Mouse (Mus musculus) liver, postnatal 0 days (tissue): Measurements from ENCODE around the gene Madcam1. TPM values are rescaled to one million over a fixed set of nuclear protein-coding genes. Genes with fewer than 3 reads are reported as not detected.

ENCODE experiments used
- ATAC-seq: fragments of 200-750 bp; cut with Nextera tagmentation; 2 replicates; pipeline ENCODE4 v1.8.0; 2017; ENCODE audit warnings: mild to moderate bottlenecking, moderate library complexity
- DNase-seq: peaks from one replicate; pipeline ENCODE4 v3.0.0-alpha.2; 2016
- H3K27ac ChIP-seq: fragments of 300-500 bp; sonication (generic); 2 replicates; pipeline ENCODE4 v1.5.1; 2014; ENCODE audit warnings: antibody characterized with exemption, moderate library complexity, mild to moderate bottlenecking, low read depth
- H3K27me3 ChIP-seq: fragments of 300-500 bp; sonication (generic); 2 replicates; pipeline ENCODE4 v1.6.1; 2014; ENCODE audit warnings: low read length, control low read depth, mixed read lengths; ENCODE audit not compliant: insufficient read depth
- H3K36me3 ChIP-seq: fragments of 300-500 bp; sonication (generic); replicated peaks from 2 replicates; pipeline ENCODE4 v1.6.1; 2014; ENCODE audit warnings: mild to moderate bottlenecking, control low read depth, low read length, moderate library complexity, mixed read lengths; ENCODE audit not compliant: insufficient read depth
- H3K4me1 ChIP-seq: fragments of 300-500 bp; sonication (generic); 2 replicates; pipeline ENCODE4 v1.6.1; 2014; ENCODE audit warnings: antibody characterized with exemption, mild to moderate bottlenecking, control low read depth; ENCODE audit not compliant: insufficient read depth
- H3K4me2 ChIP-seq: fragments of 300-500 bp; sonication (generic); 2 replicates; pipeline ENCODE4 v1.6.1; 2014; ENCODE audit warnings: low read depth, mild to moderate bottlenecking, low read length, moderate library complexity, mixed read lengths
- H3K4me3 ChIP-seq: fragments of 300-500 bp; sonication (generic); 2 replicates; pipeline ENCODE4 v1.5.1; 2014; ENCODE audit warnings: low read depth, low read length
- H3K9ac ChIP-seq: fragments of 300-500 bp; sonication (generic); replicated peaks from 2 replicates; pipeline ENCODE4 v1.6.1; 2014; ENCODE audit warnings: mild to moderate bottlenecking, moderate library complexity
- H3K9me3 ChIP-seq: fragments of 300-500 bp; sonication (generic); 2 replicates; pipeline ENCODE4 v1.6.1; 2016; ENCODE audit warnings: mild to moderate bottlenecking, control low read depth, low read length, mixed read lengths
- CTCF ChIP-seq: sonication (generic); IDR thresholded peaks from 2 replicates; pipeline ENCODE4 v1.5.1; 2016; ENCODE audit warnings: antibody characterized with exemption, low read depth
- EP300 ChIP-seq: IDR thresholded peaks from 2 replicates; pipeline ENCODE4 v1.6.1; 2016; ENCODE audit warnings: antibody characterized with exemption, low read depth, mild to moderate bottlenecking
- WGBS: fragments of 180-500 bp; shearing (Covaris S2); extraction: QIAGEN DNeasy Blood & Tissue Kit; methylation state at CpG from one replicate; pipeline ENCODE4 v1.1.7; 2014; ENCODE audit not compliant: insufficient replicate concordance; 5-methylcytosine and 5-hydroxymethylcytosine counted together
- polyA plus RNA-seq: library from polyadenylated mRNA; unstranded; fragments of >200 nt; fragmentation: Nextera tagmentation; extraction: Ambion mirVana; gene quantifications from 2 replicates; pipeline ENCODE4 v1.2.1, GENCODE M21; 2015

Madcam1 gene
- polyA plus RNA-seq, 1 experiment from 2014 or later = 0.19 TPM

DNA sequence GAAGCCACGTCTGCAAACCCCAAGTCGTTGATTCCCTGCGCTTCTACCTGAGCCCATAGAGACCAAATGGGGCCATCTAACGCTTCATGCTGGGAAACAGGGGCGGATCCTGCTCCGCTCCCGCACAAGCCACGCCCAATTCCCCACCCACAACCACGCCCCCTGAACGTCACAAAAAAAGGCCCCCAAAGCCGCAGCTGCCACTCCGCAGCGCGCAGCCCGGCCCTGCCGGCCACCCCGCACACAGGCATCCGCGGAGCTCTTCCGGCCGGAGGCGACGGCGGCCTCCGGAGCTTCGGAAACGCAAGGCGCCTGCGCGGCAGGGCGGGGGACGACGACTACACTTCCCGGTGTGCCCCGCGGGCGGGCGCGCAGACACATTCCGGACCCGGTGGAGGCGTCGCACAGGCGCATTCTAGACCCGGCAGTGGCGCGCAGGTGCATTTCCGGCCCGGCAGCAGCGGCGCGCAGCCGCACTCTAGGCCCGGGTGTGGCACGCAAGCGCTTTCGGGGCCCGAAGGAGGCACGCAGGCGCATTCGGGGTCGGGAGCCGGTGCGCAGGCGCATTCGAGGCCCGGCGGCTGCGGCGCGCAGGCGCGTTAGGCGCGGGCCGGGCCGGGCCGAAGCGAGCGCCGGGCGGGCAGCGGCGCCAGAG is 17.4 kb downstream of the Madcam1 start, which contains the start of gene Cdc34:
Gene Cdc34 (plus strand): TSS at position 605 of the 655 bp plus-strand sequence.
- H3K27ac ChIP-seq = peak within 1 kb of the TSS; percentile 97
- TF ChIP-seq CTCF (peak; percentile 38), EP300 (0 out of 2 replicates have a peak, but pooled peaks have one; percentile 20)
- peak within 1 kb of the TSS; percentile 91 for H3K9ac ChIP-seq
- DNase-seq (peak; percentile 99), ATAC-seq (peak; percentile 93)
- peaks cover 23% of the 10 kb centered on the region for H3K36me3 ChIP-seq
- no peaks in the 10 kb centered on the region for H3K9me3 ChIP-seq
- peak within 1 kb of the TSS; percentile 88 for H3K4me3 ChIP-seq
- H3K4me2 ChIP-seq = peak within 1 kb of the TSS; percentile 96
- WGBS = under 1% methylated on average over 67 of the region's 84 CpGs
- peaks cover 32% of the 10 kb centered on the region for H3K4me1 ChIP-seq
- no peaks in the 10 kb centered on the region for H3K27me3 ChIP-seq

DNA sequence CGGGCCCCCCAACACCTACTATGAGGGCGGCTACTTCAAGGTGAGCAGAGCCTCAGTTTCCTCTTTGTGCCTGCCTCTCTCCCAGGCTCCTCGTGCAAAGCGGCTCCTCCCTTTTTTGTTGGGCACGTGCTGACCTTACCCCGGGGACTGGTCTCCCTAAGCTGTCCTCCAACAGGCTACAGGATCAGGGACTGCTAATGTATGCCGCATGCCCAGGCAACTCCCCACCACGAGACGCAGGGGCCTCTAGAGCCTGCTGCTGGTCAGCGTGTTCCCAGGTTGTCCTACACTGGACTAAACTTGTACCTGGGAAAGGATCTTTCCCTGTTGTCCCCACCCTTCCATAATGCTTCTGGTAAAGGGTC is 18.2 kb downstream of the Madcam1 start:
- ATAC-seq (no peak), DNase-seq (no peak)
- H3K9me3 ChIP-seq = no peaks in the 10 kb centered on the region
- H3K36me3 ChIP-seq = peaks cover 31% of the 10 kb centered on the region
- TF ChIP-seq EP300 (no peak), CTCF (no peak)
- peak overlapping the region; percentile 96 for H3K4me2 ChIP-seq
- peak overlapping the region; percentile 91 for H3K9ac ChIP-seq
- 0% methylated on average over 10 of the region's 10 CpGs for WGBS
- H3K27ac ChIP-seq = peak overlapping the region; percentile 97
- H3K4me3 ChIP-seq = peak overlapping the region; percentile 88
- no peaks in the 10 kb centered on the region for H3K27me3 ChIP-seq
- peaks cover 32% of the 10 kb centered on the region for H3K4me1 ChIP-seq

DNA sequence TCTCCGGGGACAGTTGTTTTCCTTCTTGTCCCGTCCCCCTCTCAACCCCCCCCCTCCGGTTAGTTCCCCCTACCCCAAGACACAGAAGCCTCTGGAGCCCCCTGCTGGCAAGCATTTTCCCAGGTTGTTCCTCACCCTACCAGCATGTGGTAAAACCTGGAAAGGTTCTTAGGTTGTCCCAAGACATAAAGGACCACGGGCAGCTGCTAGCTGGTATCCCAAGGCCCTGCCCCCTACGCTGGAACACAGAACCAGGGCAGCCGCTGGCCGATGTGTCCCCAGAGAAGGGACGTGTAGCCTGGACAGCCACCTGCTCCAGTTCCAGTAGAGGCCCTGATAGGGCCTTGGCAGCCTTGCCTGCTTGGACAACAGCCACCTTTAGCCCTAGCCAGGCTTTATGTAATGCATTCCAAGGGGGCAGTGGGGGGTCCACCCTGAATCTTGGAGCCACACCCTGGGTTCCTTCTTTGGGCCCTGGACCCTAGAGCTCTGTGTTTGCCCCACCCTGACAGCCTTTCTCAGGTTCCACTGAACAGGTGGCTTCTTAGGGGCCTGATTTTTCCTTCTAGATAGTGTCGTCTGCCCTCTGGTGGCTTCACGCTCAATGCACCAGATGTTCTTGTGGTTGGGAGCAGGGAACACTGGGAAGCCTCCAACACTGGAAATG is 18.7 kb downstream of the Madcam1 start:
- peaks cover 36% of the 10 kb centered on the region for H3K36me3 ChIP-seq
- peak overlapping the region; percentile 91 for H3K9ac ChIP-seq
- no peaks in the 10 kb centered on the region for H3K9me3 ChIP-seq
- peak overlapping the region; percentile 96 for H3K4me2 ChIP-seq
- peaks cover 32% of the 10 kb centered on the region for H3K4me1 ChIP-seq
- H3K27ac ChIP-seq = peak overlapping the region; percentile 97
- DNase-seq (peak; percentile 81), ATAC-seq (no peak)
- WGBS = 1% methylated on average over 10 of the region's 10 CpGs
- peak; percentile 68 for TF ChIP-seq CTCF
- TF ChIP-seq EP300 = no peak
- H3K4me3 ChIP-seq = peak overlapping the region; percentile 88
- H3K27me3 ChIP-seq = no peaks in the 10 kb centered on the region

GRCm38 (mm10) chr10:79683726-79684640 is 19.6 kb downstream of the Madcam1 start:
- ATAC-seq = no peak
- peaks cover 45% of the 10 kb centered on the region for H3K36me3 ChIP-seq
- H3K4me1 ChIP-seq = peaks cover 32% of the 10 kb centered on the region
- H3K27ac ChIP-seq = peak overlapping the region; percentile 97
- DNase-seq = no peak
- H3K9ac ChIP-seq = peak overlapping the region; percentile 91
- no peaks in the 10 kb centered on the region for H3K27me3 ChIP-seq
- no peak for TF ChIP-seq CTCF
- no peak for TF ChIP-seq EP300
- no peaks in the 10 kb centered on the region for H3K9me3 ChIP-seq
- WGBS = 75% methylated on average over 6 of the region's 6 CpGs
- H3K4me3 ChIP-seq = peak overlapping the region; percentile 88
- peak overlapping the region; percentile 96 for H3K4me2 ChIP-seq

- Histone ChIP-seq H3K36me3 (peaks cover 49% of the 10 kb centered on the region), H3K4me3 (no peak overlapping the region), H3K4me1 (peaks cover 32% of the 10 kb centered on the region), H3K4me2 (peak overlapping the region; percentile 96; the same call in 1 of the 2 replicates), H3K9ac (no peak overlapping the region), H3K27me3 (no peaks in the 10 kb centered on the region), H3K9me3 (no peaks in the 10 kb centered on the region), H3K27ac (no peak overlapping the region)
- no peak for TF ChIP-seq CTCF
- TF ChIP-seq EP300 = no peak
- DNase-seq (no peak), ATAC-seq (no peak)
- 93% methylated on average over 25 of the region's 25 CpGs for WGBS
Observed at GRCm38 (mm10) chr10:79684770-79685600, 20.6 kb downstream of the Madcam1 start.
